Mouse (Mus musculus): Measurements from ENCODE around the gene Kcnb1.

Kcnb1 gene

GRCm38 (mm10) chr2:167086836-167087235, 103.1 kb downstream of the Kcnb1 start:
- no peak for DNase-seq (ENCODE audit: extremely low read depth, insufficient read length, low spot score)

DNA sequence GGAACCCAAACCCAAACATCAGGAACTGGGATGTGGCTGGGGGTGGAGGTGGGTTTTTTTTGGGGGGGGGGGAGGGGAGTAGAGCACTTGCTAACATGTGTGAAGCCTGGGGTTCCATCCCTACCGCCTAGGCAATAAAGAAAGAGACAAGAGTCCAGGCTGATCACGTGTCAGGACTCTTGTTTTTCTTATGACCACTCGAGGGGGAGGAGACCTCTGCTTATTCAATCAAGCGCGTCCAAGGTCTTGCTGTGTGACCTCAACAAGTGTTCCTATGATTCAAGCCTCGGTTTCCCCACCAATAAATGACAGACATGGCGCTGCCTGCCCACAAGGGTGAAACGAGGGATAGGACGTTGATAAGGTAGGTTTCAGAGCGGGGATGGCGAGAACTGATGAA, 103.9 kb downstream of the Kcnb1 start:
- no peak for DNase-seq (ENCODE audit: extremely low read depth, insufficient read length, low spot score)

- no peak for DNase-seq (ENCODE audit: extremely low read depth, insufficient read length, low spot score)
Measured at GRCm38 (mm10) chr2:167081639-167082038, 108.3 kb downstream of the Kcnb1 start.

GRCm38 (mm10) chr2:167081135-167081534, 108.8 kb downstream of the Kcnb1 start:
- no peak for DNase-seq (ENCODE audit: extremely low read depth, insufficient read length, low spot score)

DNA sequence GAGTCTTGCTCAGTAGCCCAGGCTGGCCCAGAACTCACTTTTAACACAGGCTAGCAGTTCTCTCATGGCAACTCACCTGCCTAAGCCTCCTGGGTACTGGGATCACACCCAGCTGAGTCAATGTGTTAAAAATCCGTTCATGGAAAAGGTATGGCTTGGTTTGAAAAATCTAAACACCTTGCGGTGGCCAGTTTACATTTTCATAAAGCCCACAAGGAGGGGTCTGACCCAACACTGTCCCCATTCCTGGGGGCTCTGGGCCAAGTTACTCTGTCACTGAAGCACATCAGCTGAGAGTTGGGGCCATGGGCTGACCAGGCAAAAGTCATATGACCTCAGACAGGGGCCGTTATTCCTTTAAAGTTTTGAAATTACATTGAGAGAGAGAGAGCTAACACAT, 109.6 kb downstream of the Kcnb1 start:
- no peak for DNase-seq (ENCODE audit: extremely low read depth, insufficient read length, low spot score)

- DNase-seq (ENCODE audit: extremely low read depth, insufficient read length, low spot score): peak; percentile 94
Measured at GRCm38 (mm10) chr2:167079535-167080257, 110.3 kb downstream of the Kcnb1 start.

DNA sequence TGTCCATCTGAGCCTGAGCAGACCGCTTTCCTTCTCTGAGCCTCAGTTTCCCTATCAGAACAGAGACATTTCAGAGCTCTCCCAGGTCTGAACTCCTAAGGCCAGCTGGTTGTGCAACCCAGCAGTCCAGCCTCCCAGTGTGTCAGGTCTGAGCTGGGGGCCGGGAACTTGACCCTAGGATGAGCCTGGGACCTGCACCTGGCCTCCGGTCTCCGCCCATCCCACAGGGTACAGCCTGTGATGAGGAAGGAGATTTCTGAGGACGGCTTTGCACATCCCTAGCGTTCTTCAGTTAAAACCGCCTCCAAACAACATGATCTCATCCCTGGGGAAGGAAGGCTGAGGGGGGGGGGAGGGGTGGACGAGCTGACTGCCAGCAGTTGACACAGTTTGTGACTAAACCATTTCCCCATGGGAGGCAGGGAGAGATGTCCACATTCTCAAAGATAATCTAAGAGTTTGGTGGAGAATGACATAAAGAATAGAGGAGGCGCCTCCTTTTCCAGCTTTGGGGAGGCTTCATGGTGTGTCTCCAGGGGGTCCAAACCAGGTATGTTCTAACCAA, 110.9 kb downstream of the Kcnb1 start:
- DNase-seq (ENCODE audit: extremely low read depth, insufficient read length, low spot score): peak; percentile 88

- no peak for DNase-seq (ENCODE audit: extremely low read depth, insufficient read length, low spot score)
Measured at GRCm38 (mm10) chr2:167078486-167078885, 111.5 kb downstream of the Kcnb1 start.

- no peak for DNase-seq (ENCODE audit: extremely low read depth, insufficient read length, low spot score)
Measured at GRCm38 (mm10) chr2:167077199-167077962, 112.6 kb downstream of the Kcnb1 start.

GRCm38 (mm10) chr2:167076759-167077158, 113.2 kb downstream of the Kcnb1 start:
- DNase-seq (ENCODE audit: extremely low read depth, insufficient read length, low spot score): no peak

DNA sequence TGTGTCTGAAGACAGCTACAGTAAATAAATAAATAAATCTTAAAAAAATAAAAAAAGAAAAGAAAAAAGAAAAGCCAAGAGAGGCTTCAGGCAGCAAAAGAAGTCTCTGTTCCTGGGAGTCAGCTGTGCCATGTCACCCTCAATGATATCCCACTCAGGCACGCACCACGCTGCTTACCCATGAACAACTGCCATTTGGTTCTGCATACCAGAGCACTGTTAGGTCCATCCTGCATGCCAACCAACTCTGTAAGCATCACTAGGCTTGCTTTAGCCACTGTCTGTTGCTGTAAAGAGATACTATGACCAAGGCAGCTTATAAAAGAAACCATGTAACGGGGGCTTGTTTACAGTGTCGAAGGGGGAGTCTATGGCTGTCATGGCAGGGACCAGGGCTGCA, 113.6 kb downstream of the Kcnb1 start:
- DNase-seq (ENCODE audit: extremely low read depth, insufficient read length, low spot score): no peak

DNA sequence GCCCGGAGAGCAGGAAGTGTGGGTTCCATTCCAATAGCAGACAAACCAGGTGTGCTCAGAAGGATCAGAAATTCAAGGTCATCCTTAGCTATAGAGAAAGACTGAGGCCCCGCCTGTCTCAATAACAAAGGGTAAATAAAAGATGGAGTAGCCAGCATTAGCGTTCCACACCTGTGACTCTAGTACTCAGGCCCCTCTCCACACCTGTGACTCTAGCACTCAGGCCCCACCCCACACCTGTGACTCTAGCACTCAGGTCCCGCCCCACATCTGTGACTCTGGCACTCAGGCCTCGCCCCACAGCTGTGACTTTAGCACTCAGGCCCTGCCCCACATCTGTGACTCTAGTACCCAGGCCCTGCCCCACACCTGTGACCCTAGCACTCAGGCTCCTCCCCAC, 115.4 kb downstream of the Kcnb1 start:
- no peak for DNase-seq (ENCODE audit: extremely low read depth, insufficient read length, low spot score)

DNA sequence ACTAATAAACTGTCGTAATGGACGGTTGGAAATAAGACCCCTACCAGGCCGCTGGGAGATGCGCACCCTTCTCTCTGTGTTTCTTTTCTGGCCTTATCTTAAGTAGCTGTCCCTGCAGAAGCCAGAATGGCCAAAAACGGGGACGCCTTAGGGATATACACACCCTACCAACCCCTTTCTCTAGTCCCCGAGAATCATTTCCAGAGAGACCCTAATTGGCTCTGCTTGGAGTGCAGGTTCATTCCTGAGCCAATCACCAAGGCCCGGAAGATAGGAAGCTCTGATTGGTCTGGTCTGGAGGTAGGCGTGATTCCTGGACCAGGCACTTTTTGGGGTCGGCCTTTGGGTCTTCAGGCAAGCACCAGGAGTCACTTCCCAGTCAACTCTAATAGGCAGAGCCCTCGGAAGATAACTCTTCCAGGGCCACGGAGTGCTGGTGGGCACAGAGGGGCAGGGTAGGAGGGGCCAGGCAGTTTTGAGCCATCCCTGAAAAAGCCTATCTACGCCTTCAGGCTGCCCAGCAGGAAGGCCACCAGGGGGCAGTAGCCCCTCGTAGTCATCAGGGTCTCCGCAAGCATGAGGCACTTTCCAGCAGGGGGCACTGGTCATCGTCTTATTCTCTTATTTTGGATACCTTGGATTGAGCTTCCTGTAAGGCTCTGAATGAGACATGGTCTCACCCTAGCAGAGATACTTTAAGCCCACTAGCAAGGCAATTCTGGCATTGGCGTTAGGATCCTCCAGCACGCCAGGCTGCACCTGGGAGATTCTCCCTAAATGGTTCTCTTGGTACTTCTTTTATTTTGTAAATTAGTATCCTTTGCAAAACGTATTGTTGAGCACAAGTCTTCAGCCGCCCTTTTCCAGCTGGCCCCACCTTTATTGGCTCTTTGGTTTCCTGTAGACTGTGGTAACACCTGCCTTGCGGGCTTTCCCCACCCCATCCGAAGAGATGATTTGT, 118.0 kb downstream of the Kcnb1 start:
- DNase-seq (ENCODE audit: extremely low read depth, insufficient read length, low spot score): peak; percentile 76

GRCm38 (mm10) chr2:167071266-167071640, 118.7 kb downstream of the Kcnb1 start:
- no peak for DNase-seq (ENCODE audit: extremely low read depth, insufficient read length, low spot score)

- DNase-seq (ENCODE audit: extremely low read depth, insufficient read length, low spot score): no peak
Measured at GRCm38 (mm10) chr2:167070341-167070740, 119.6 kb downstream of the Kcnb1 start.

DNA sequence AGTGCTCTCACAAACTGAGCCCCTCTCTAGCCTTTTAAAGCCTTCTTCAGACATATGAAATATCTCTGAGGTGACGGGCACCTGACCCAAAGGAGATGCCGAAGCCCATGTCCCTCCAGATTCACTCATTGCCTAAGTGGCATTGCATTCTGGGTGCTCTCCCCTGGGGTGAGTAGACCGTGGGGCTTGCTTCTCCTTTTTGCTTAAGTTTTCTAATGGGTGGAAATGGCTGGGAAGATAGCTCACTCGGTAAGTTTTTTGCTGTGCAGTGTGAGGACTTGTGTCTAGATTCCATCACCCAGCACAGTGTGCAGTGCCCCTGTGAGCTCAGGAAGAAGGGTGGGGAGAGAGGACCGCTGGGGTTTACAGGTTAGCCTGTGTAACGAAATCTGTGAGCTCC, 122.4 kb downstream of the Kcnb1 start:
- no peak for DNase-seq (ENCODE audit: extremely low read depth, insufficient read length, low spot score)

- DNase-seq (ENCODE audit: extremely low read depth, insufficient read length, low spot score): peak; percentile 55
Measured at GRCm38 (mm10) chr2:167066528-167067516, 123.1 kb downstream of the Kcnb1 start.

DNA sequence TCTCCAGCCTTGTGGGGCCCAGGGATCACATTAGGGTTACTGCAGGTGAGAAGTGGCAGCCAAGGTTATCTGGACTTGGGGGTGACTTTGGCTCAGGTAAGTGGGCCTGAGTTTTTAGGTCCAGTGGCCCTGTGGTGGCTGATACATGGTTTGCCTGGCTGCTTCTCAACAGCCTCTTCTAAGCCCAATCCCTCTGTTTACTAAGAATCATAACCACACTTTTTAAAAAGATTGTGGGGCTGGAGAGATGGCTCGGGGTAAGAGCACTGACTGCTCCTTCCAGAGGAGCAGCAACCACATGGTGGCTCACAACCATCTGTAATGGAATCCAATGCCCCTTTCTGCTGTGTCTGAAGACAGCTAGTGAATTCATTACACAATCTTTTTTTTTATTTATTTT, 123.9 kb downstream of the Kcnb1 start:
- DNase-seq (ENCODE audit: extremely low read depth, insufficient read length, low spot score): peak; percentile 43

DNA sequence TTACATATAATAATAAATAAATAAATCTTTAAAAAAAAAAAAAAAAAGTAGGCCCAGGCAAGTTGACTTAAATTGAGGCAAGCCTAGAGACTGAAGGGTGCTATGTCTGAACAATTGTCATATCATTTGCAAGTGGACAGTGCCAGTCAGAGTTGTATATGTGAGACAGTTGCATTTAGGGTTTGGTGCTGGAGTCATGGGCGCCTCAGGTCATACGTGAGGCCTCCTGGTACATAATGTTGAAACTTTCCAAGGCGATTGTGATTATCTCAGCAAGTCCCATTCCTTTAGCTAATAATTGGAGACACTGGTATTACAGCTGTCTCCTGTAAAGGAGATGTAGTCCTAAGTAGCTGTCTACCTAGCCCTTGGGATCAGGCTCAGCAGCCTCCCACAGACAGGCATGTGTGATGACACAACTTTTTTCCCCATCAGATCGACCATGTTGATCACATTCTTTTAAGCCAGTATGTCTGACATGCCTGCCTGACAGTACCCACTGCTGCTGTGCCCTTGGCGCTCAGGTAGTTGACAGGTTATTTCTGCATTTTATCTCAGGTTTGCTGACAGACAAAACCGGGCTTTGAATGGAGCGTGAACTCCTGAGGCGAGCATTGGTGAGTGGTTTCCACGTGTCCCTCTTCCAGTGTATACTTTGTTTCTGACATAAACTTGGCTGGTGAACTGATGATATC, 125.2 kb downstream of the Kcnb1 start:
- DNase-seq (ENCODE audit: extremely low read depth, insufficient read length, low spot score): no peak

All from 3134 (cell line).